Mouse (Mus musculus) ovary, adult 10 weeks (tissue): ENCODE results near the gene P2ry10. TPM values are rescaled to one million over a fixed set of nuclear protein-coding genes. Genes with fewer than 3 reads are reported as not detected.

Experiments used
- polyA plus RNA-seq: library from polyadenylated mRNA; stranded (reverse); fragments of 350-450 nt; fragmentation: Illumina TruSeq; extraction: RNeasy Lipid Tissue Mini Kit (QIAGEN cat#74804); gene quantifications from one replicate; pipeline ENCODE4 v1.2.3, GENCODE M21; 2014

The P2ry10 gene
- polyA plus RNA-seq = 3.1 TPM

GRCm38 (mm10) chrX:107088177-107088576 lies at the start of gene P2ry10:
TSS of gene P2ry10 (plus strand) at chrX:107088492.

GRCm38 (mm10) chrX:107148681-107149080 lies 60.4 kb downstream of the P2ry10 start, which contains the start of gene P2ry10b:
TSS of gene P2ry10b (plus strand) at chrX:107148927.

Other genes with a start within 250 kb of the P2ry10 start
- gene Rtl3, start 247.8 kb upstream of the P2ry10 start, polyA plus RNA-seq = 0.40 TPM
- gene Lpar4, start 167.9 kb upstream of the P2ry10 start, polyA plus RNA-seq = 17.2 TPM
- gene P2ry10b, start 60.4 kb downstream of the P2ry10 start, polyA plus RNA-seq = 4.2 TPM
- 0.71 TPM for gene Gpr174, start 167.4 kb downstream of the P2ry10 start, polyA plus RNA-seq